Mouse (Mus musculus): ENCODE data around the gene Itgav. TPM values are rescaled to one million over a fixed set of nuclear protein-coding genes. Genes with fewer than 3 reads are reported as not detected.

Itgav gene
- total RNA-seq, 2 experiments from 2014 or later: 55.3 to 69.3 TPM

Other genes with a start within 250 kb of the Itgav start
- gene Zc3h15, start 80.0 kb upstream of the Itgav start, total RNA-seq (2021): 100 to 1,000 TPM; 136 TPM
- gene Fam171b, start 88.2 kb downstream of the Itgav start, total RNA-seq (2021): 100 to 1,000 TPM; 221 to 223 TPM
- gene Zswim2, start 216.8 kb downstream of the Itgav start, total RNA-seq (2021): not detected
- gene Gm13698, start 231.3 kb downstream of the Itgav start, total RNA-seq (2021): 1 to 10 TPM; 1.4 to 1.5 TPM
- 1 to 10 TPM; 1.4 to 1.5 TPM for gene Gm13693, start 237.1 kb downstream of the Itgav start, total RNA-seq (2021)
- gene Gm13695, start 242.9 kb downstream of the Itgav start, total RNA-seq (2021): 1 to 10 TPM in 1 of 2 experiments, not detected in 1; 1.4 TPM
- gene Gm13696, start 248.7 kb downstream of the Itgav start, total RNA-seq (2021): 1 to 10 TPM; 1.4 to 1.5 TPM